Mouse (Mus musculus): ENCODE measurements around the gene Pde10a.

DNA sequence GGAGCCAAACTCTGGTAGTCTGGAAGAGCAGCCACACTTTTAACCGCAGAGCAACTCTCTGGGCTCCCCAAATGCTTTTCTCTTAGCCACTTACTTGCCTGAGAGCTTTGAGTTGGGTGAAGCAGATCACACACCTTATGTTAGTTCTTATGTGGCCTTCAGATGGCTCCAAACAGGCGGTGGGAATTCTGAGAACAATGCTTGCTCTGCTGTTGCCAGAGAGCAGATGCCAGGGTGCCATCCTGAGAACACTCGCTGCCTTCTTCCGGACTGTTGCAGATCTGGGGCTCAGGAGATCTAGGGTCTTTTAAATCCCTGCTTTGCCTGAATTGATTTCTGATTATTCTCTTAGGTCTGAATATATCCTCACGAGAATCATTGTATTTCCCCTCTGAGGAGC lies 359.5 kb downstream of the Pde10a start:
- no peak for TF ChIP-seq CTCF (IDR thresholded peaks at IDR 0.05; ENCODE audit: low read depth, low read length)
- TF ChIP-seq POLR2A (IDR thresholded peaks at IDR 0.05; ENCODE audit: borderline replicate concordance, low read depth, low read length) = no peak
